ENCODE assay signal across 26 mouse cellular contexts in genomic region chr14:7986913-7987312, GRCm38 (mm10). TPM values are rescaled to one million over a fixed set of nuclear protein-coding genes. Genes with fewer than 3 reads are reported as not detected.
DNase-seq lines count a peak whose midpoint lies in the region; ATAC-seq and TF ChIP-seq lines count a peak whose summit lies in the region.
"Had no signal": no experiment of that assay in that cellular context is flagged by ENCODE, and none has a peak within 500 bp of the region (broad histone marks: within the 10 kb centered on the region; RNA-seq: fewer than 3 reads in every experiment).

No protein-coding gene starts in this region.

- no peak overlapping the region for H3K4me2 ChIP-seq in liver, embryonic 11.5 days
- H3K4me2 ChIP-seq: forebrain, embryonic 13.5 days; heart, embryonic 13.5 days; hindbrain, embryonic 13.5 days had no signal

- TF ChIP-seq POLR2A in liver, adult 2 months (IDR thresholded peaks at IDR 0.05; ENCODE audit: extremely low read depth, insufficient read depth, low read length), result no peak

- no peak overlapping the region for H3K9ac ChIP-seq in liver, adult 2 months (ENCODE audit: low read depth, low read length)
- no peak overlapping the region for H3K9ac ChIP-seq in liver, embryonic 11.5 days (ENCODE audit: low read depth, low read length)
- H3K9ac ChIP-seq: forebrain, embryonic 13.5 days; heart, embryonic 13.5 days; hindbrain, embryonic 13.5 days had no signal

- no peak for ATAC-seq in liver, embryonic 11.5 days (replicated peaks; ENCODE audit: low FRiP score)
- ATAC-seq in common myeloid progenitor, adult 5-6 weeks (replicated peaks; ENCODE audit: low read depth, poor library complexity, severe bottlenecking), result peak; percentile 64
- peak; percentile 78 for ATAC-seq in megakaryocyte, adult 5-6 weeks (ENCODE audit: poor library complexity, severe bottlenecking)
- ATAC-seq in neutrophil, adult 5-6 weeks (ENCODE audit: extremely low read depth, insufficient number of reproducible peaks, low FRiP score, poor library complexity, severe bottlenecking), result peak; percentile 28; the same call in 1 of the 2 replicates
- ATAC-seq: activated CD4-positive, CD25-positive, alpha-beta regulatory T cell, adult 4 months; forebrain, embryonic 13.5 days; Patski had no signal

- whole genome bisulfite sequencing in liver, adult 2 months, result 92% methylated on average over 6 of the region's 6 CpGs
- 91% methylated on average over 6 of the region's 6 CpGs for WGBS in liver, embryonic 11.5 days

- DNase-seq in liver, adult 2 months (ENCODE audit: extremely low read depth, low read depth, low spot score), result no peak
- no peak for DNase-seq in liver, embryonic 11.5 days (ENCODE audit: low spot score)
- no peak for DNase-seq in neural tube, embryonic 10.5 days (ENCODE audit: extremely low spot score, low spot score)
- no peak for DNase-seq in lung, postnatal 10 days
- DNase-seq in adrenal gland, postnatal 4 days (ENCODE audit: low spot score in 2 of 2), result no peak
- DNase-seq: adrenal gland, postnatal 14 days; cerebellum, adult 18-20 months; cerebellum, adult 9-11 months; cerebellum, postnatal 36 days; gastrocnemius, adult 2 months; gastrocnemius, postnatal 25 days; heart, adult 11 months; heart, postnatal 36 days had no signal

- H3K4me1 ChIP-seq in liver, adult 2 months (ENCODE audit: control insufficient read depth, insufficient read depth, low read length), result no peaks in the 10 kb centered on the region; the same call in none of the 2 replicates
- no peaks in the 10 kb centered on the region for H3K4me1 ChIP-seq in liver, embryonic 11.5 days (replicated peaks; ENCODE audit: control insufficient read depth, insufficient read depth, low read length)
- H3K4me1 ChIP-seq: forebrain, embryonic 13.5 days; heart, embryonic 13.5 days; hindbrain, embryonic 13.5 days had no signal

- H3K9me3 ChIP-seq in liver, embryonic 11.5 days (ENCODE audit: control insufficient read depth, low read length), result no peaks in the 10 kb centered on the region
- H3K9me3 ChIP-seq: embryonic facial prominence, embryonic 10.5 days; forebrain, embryonic 13.5 days; heart, embryonic 13.5 days; hindbrain, embryonic 13.5 days had no signal

- H3K36me3 ChIP-seq in liver, adult 2 months (ENCODE audit: control insufficient read depth, insufficient read depth, low read length), result 0 out of 2 replicates have a peak, but pooled peaks cover 2% of the 10 kb centered on the region
- H3K36me3 ChIP-seq in liver, embryonic 11.5 days (ENCODE audit: control insufficient read depth, insufficient read depth, low read length), result no peaks in the 10 kb centered on the region
- H3K36me3 ChIP-seq: embryonic facial prominence, embryonic 10.5 days; heart, embryonic 13.5 days; hindbrain, embryonic 13.5 days had no signal

- no peak overlapping the region for H3K4me3 ChIP-seq in liver, adult 2 months (ENCODE audit: insufficient read depth, low read depth, low read length)
- no peak overlapping the region for H3K4me3 ChIP-seq in liver, embryonic 11.5 days (ENCODE audit: low read depth, low read length)
- H3K4me3 ChIP-seq: embryonic facial prominence, embryonic 10.5 days; forebrain, embryonic 13.5 days; gastrocnemius, adult 2 months; heart, embryonic 13.5 days; hindbrain, embryonic 13.5 days had no signal

- TF ChIP-seq CTCF in liver, adult 2 months (IDR thresholded peaks at IDR 0.05; ENCODE audit: low read depth, low read length), result no peak

- H3K27me3 ChIP-seq in liver, adult 2 months (ENCODE audit: control insufficient read depth, insufficient read depth, low read length), result no peaks in the 10 kb centered on the region
- H3K27me3 ChIP-seq in liver, embryonic 11.5 days (replicated peaks; ENCODE audit: control insufficient read depth, insufficient read depth, low read length), result no peaks in the 10 kb centered on the region
- H3K27me3 ChIP-seq: forebrain, embryonic 13.5 days; heart, embryonic 13.5 days; hindbrain, embryonic 13.5 days; Patski had no signal

- peak overlapping the region; percentile 6; the same call in 1 of the 2 replicates for H3K27ac ChIP-seq in liver, adult 2 months (replicated peaks; ENCODE audit: insufficient read depth, low read depth, low read length)
- no peak overlapping the region for H3K27ac ChIP-seq in liver, embryonic 11.5 days (ENCODE audit: low read depth, low read length)
- H3K27ac ChIP-seq: embryonic facial prominence, embryonic 10.5 days; forebrain, embryonic 13.5 days; gastrocnemius, adult 2 months; heart, embryonic 13.5 days; hindbrain, embryonic 13.5 days had no signal

- H3K79me2 ChIP-seq in liver, adult 2 months (ENCODE audit: control insufficient read depth, insufficient read depth, low read length), result no peaks in the 10 kb centered on the region

RNA-seq across cellular contexts. Expression of gene Dnase1l3, which starts 7.5 kb away (rescaled TPM):
- 10.0 and 10.9 TPM in 2 replicates for total RNA-seq in liver, adult 2 months (2014; rRNA removed)
- polyA plus RNA-seq in liver, adult 2 months (2012; rRNA removed), result 20.5 and 24.3 TPM in 2 replicates
- polyA plus RNA-seq in liver, embryonic 11.5 days (2014; fragmentation: Nextera tagmentation; extraction: Ambion mirVana), result 0.73 and 0.79 TPM in 2 replicates
- total RNA-seq in common myeloid progenitor, adult 5-6 weeks (2017), result not detected in 2 replicates
- total RNA-seq in megakaryocyte, adult 5-6 weeks (2015), result 0.02 and 0.07 TPM in 2 replicates
- total RNA-seq in megakaryocyte, adult 5-6 weeks (2017), result not detected in 2 replicates
- total RNA-seq in neutrophil, adult 5-6 weeks (2017), result 0.74 and 1.3 TPM in 2 replicates
- 1 to 10 TPM in 1 of 2 experiments, under 1 TPM in 1; 0.31 to 2.5 TPM for total RNA-seq in adrenal gland, postnatal 4 days (2021)
- total RNA-seq: gastrocnemius, adult 2 months; gastrocnemius, postnatal 25 days had no signal
- polyA plus RNA-seq: C2C12 had no signal

RNA-seq across cellular contexts. Expression of gene Abhd6, which starts 15.8 kb away (rescaled TPM):
- 17.4 and 29.2 TPM in 2 replicates for total RNA-seq in liver, adult 2 months (2014; rRNA removed)
- 39.6 and 45.2 TPM in 2 replicates for polyA plus RNA-seq in liver, adult 2 months (2012; rRNA removed)
- 11.9 and 15.0 TPM in 2 replicates for polyA plus RNA-seq in liver, embryonic 11.5 days (2014; fragmentation: Nextera tagmentation; extraction: Ambion mirVana)
- 1.4 and 1.8 TPM in 2 replicates for total RNA-seq in common myeloid progenitor, adult 5-6 weeks (2017)
- total RNA-seq in megakaryocyte, adult 5-6 weeks (2015), result 0.80 and 1.5 TPM in 2 replicates
- total RNA-seq in megakaryocyte, adult 5-6 weeks (2017), result 0.66 TPM in 1 of 2 replicates, not detected in the other
- total RNA-seq in neutrophil, adult 5-6 weeks (2017), result 3.4 and 7.2 TPM in 2 replicates
- total RNA-seq in adrenal gland, postnatal 4 days (2021), result 10 to 100 TPM; 42.3 to 47.3 TPM

RNA-seq across cellular contexts. Expression of gene Gm45521, which starts 29.8 kb away (rescaled TPM):
- not detected in 2 replicates for total RNA-seq in liver, adult 2 months (2014; rRNA removed)
- polyA plus RNA-seq in liver, adult 2 months (2012; rRNA removed), result not detected in 2 replicates
- polyA plus RNA-seq in liver, embryonic 11.5 days (2014; fragmentation: Nextera tagmentation; extraction: Ambion mirVana), result not detected in 2 replicates
- not detected in 2 replicates for total RNA-seq in common myeloid progenitor, adult 5-6 weeks (2017)
- not detected in 2 replicates for total RNA-seq in megakaryocyte, adult 5-6 weeks (2015)
- not detected in 2 replicates for total RNA-seq in megakaryocyte, adult 5-6 weeks (2017)
- not detected in 2 replicates for total RNA-seq in neutrophil, adult 5-6 weeks (2017)
- total RNA-seq in adrenal gland, postnatal 4 days (2021), result not detected
- total RNA-seq: adrenal gland, adult 18-20 months; adrenal gland, postnatal 14 days; gastrocnemius, adult 2 months; gastrocnemius, postnatal 25 days; heart, postnatal 36 days had no signal
- polyA plus RNA-seq: activated CD4-positive, CD25-positive, alpha-beta regulatory T cell, adult 4 months; C2C12; embryonic facial prominence, embryonic 10.5 days; embryonic facial prominence, embryonic 14.5 days; forebrain, embryonic 13.5 days; heart, embryonic 13.5 days; heart, postnatal 0 days; Patski had no signal
